18 mouse cellular contexts compared by ENCODE assay signal in genomic region chr12:34797389-34797788, GRCm38 (mm10).
A peak's percentile ranks its signal among the peaks of the same experiment; 100 is the strongest.
DNase-seq lines count a peak whose midpoint lies in the region; ATAC-seq and TF ChIP-seq lines count a peak whose summit lies in the region.
"Had no signal": no experiment of that assay in that cellular context is flagged by ENCODE, and none has a peak within 500 bp of the region (broad histone marks: within the 10 kb centered on the region; RNA-seq: fewer than 3 reads in every experiment).

No protein-coding gene starts in this region.

- ATAC-seq in forebrain, embryonic 14.5 days, result no peak
- ATAC-seq in forebrain, embryonic 15.5 days (replicated peaks), result no peak
- no peak for ATAC-seq in heart, postnatal 0 days (ENCODE audit: insufficient read depth, low read depth)
- no peak for ATAC-seq in heart, embryonic 12.5 days (ENCODE audit: insufficient number of reproducible peaks, low FRiP score)
- no peak for ATAC-seq in intestine, postnatal 0 days
- ATAC-seq: forebrain, embryonic 16.5 days; hindbrain, postnatal 0 days had no signal

- DNase-seq in forebrain, embryonic 14.5 days (ENCODE audit: low spot score), result peak; percentile 42
- DNase-seq in heart, postnatal 0 days (ENCODE audit: low spot score), result peak; percentile 55
- DNase-seq in lung, postnatal 25 days (ENCODE audit: low spot score), result peak; percentile 18
- no peak for DNase-seq in lung, adult 18-20 months
- DNase-seq: adrenal gland, postnatal 10 days; cerebellum, adult 18-20 months; cerebellum, adult 9-11 months; cerebellum, postnatal 36 days; gastrocnemius, postnatal 10 days had no signal

- no peak overlapping the region for H3K4me2 ChIP-seq in forebrain, embryonic 14.5 days (ENCODE audit: low read length)
- H3K4me2 ChIP-seq in forebrain, embryonic 15.5 days (replicated peaks), result no peak overlapping the region
- no peak overlapping the region for H3K4me2 ChIP-seq in heart, postnatal 0 days (ENCODE audit: low read depth, low read length)
- no peak overlapping the region for H3K4me2 ChIP-seq in heart, embryonic 12.5 days
- no peak overlapping the region for H3K4me2 ChIP-seq in intestine, postnatal 0 days (replicated peaks; ENCODE audit: low read depth)
- H3K4me2 ChIP-seq: embryonic facial prominence, embryonic 13.5 days; heart, embryonic 11.5 days; hindbrain, embryonic 13.5 days had no signal

- H3K4me3 ChIP-seq in forebrain, embryonic 14.5 days (ENCODE audit: low read depth, low read length), result no peak overlapping the region
- H3K4me3 ChIP-seq in forebrain, embryonic 15.5 days, result no peak overlapping the region
- no peak overlapping the region for H3K4me3 ChIP-seq in heart, postnatal 0 days (ENCODE audit: low read depth, low read length)
- no peak overlapping the region for H3K4me3 ChIP-seq in heart, embryonic 12.5 days
- H3K4me3 ChIP-seq in brown adipose tissue, adult 24 weeks (ENCODE audit: insufficient read depth, low read depth, low read length), result no peak overlapping the region
- H3K4me3 ChIP-seq in intestine, postnatal 0 days (ENCODE audit: low read depth, low read length), result no peak overlapping the region
- H3K4me3 ChIP-seq: embryonic facial prominence, embryonic 13.5 days; hindbrain, embryonic 13.5 days had no signal

- no peaks in the 10 kb centered on the region for H3K27me3 ChIP-seq in forebrain, embryonic 14.5 days (replicated peaks; ENCODE audit: control insufficient read depth, insufficient read depth, low read length)
- no peaks in the 10 kb centered on the region for H3K27me3 ChIP-seq in forebrain, embryonic 15.5 days
- H3K27me3 ChIP-seq in heart, postnatal 0 days (ENCODE audit: control insufficient read depth, insufficient read depth, low read length), result no peaks in the 10 kb centered on the region
- no peaks in the 10 kb centered on the region for H3K27me3 ChIP-seq in heart, embryonic 12.5 days (replicated peaks)
- H3K27me3 ChIP-seq in intestine, postnatal 0 days (replicated peaks; ENCODE audit: control insufficient read depth, insufficient read depth, low read length), result no peaks in the 10 kb centered on the region
- H3K27me3 ChIP-seq: embryonic facial prominence, embryonic 13.5 days; hindbrain, embryonic 13.5 days had no signal

- no peak overlapping the region for H3K27ac ChIP-seq in forebrain, embryonic 14.5 days (ENCODE audit: low read depth, low read length)
- H3K27ac ChIP-seq in forebrain, embryonic 15.5 days (replicated peaks), result no peak overlapping the region
- peak overlapping the region; percentile 34; the same call in 1 of the 2 replicates for H3K27ac ChIP-seq in heart, postnatal 0 days (ENCODE audit: low read depth)
- no peak overlapping the region for H3K27ac ChIP-seq in heart, embryonic 12.5 days (ENCODE audit: poor library complexity, severe bottlenecking)
- H3K27ac ChIP-seq in brown adipose tissue, adult 24 weeks (replicated peaks; ENCODE audit: low read depth, low read length), result peak overlapping the region; percentile 41
- no peak overlapping the region for H3K27ac ChIP-seq in intestine, postnatal 0 days (ENCODE audit: low read depth, low read length)
- H3K27ac ChIP-seq: embryonic facial prominence, embryonic 13.5 days; hindbrain, embryonic 13.5 days; hindbrain, postnatal 0 days had no signal

- no peaks in the 10 kb centered on the region for H3K4me1 ChIP-seq in forebrain, embryonic 14.5 days (ENCODE audit: control insufficient read depth, insufficient read depth, low read length)
- peaks cover 3% of the 10 kb centered on the region; the same call in 1 of the 2 replicates for H3K4me1 ChIP-seq in forebrain, embryonic 15.5 days
- peaks cover 18% of the 10 kb centered on the region for H3K4me1 ChIP-seq in heart, postnatal 0 days (ENCODE audit: control insufficient read depth, insufficient read depth)
- 0 out of 2 replicates have a peak, but pooled peaks cover 5% of the 10 kb centered on the region for H3K4me1 ChIP-seq in heart, embryonic 12.5 days (replicated peaks)
- peaks cover 3% of the 10 kb centered on the region; the same call in 1 of the 2 replicates for H3K4me1 ChIP-seq in brown adipose tissue, adult 24 weeks (ENCODE audit: control insufficient read depth, insufficient read depth, insufficient read length, low read length)
- no peaks in the 10 kb centered on the region for H3K4me1 ChIP-seq in intestine, postnatal 0 days (replicated peaks; ENCODE audit: control insufficient read depth, insufficient read depth, low read length)
- H3K4me1 ChIP-seq: hindbrain, embryonic 13.5 days had no signal

- WGBS in forebrain, embryonic 14.5 days, result 57% methylated on average over 2 of the region's 2 CpGs
- WGBS in forebrain, embryonic 15.5 days, result 60% methylated on average over 2 of the region's 2 CpGs
- 28% methylated on average over 2 of the region's 2 CpGs for WGBS in heart, postnatal 0 days
- 63% methylated on average over 2 of the region's 2 CpGs for WGBS in heart, embryonic 12.5 days
- WGBS in intestine, postnatal 0 days, result 64% methylated on average over 2 of the region's 2 CpGs

- no peaks in the 10 kb centered on the region for H3K9me3 ChIP-seq in forebrain, embryonic 14.5 days (replicated peaks; ENCODE audit: control insufficient read depth, low read length)
- no peaks in the 10 kb centered on the region for H3K9me3 ChIP-seq in forebrain, embryonic 15.5 days
- H3K9me3 ChIP-seq in heart, postnatal 0 days (replicated peaks; ENCODE audit: control insufficient read depth, low read length), result no peaks in the 10 kb centered on the region
- H3K9me3 ChIP-seq in heart, embryonic 12.5 days (replicated peaks), result no peaks in the 10 kb centered on the region
- no peaks in the 10 kb centered on the region for H3K9me3 ChIP-seq in intestine, postnatal 0 days (ENCODE audit: control insufficient read depth)
- H3K9me3 ChIP-seq: embryonic facial prominence, embryonic 13.5 days; hindbrain, embryonic 13.5 days had no signal

- TF ChIP-seq CTCF in heart, postnatal 0 days (IDR thresholded peaks at IDR 0.05; ENCODE audit: low read depth), result no peak
- TF ChIP-seq CTCF in intestine, postnatal 0 days (IDR thresholded peaks at IDR 0.05; ENCODE audit: low read depth), result no peak

- no peak for TF ChIP-seq EP300 in heart, postnatal 0 days (IDR thresholded peaks at IDR 0.05; ENCODE audit: low read depth)

- no peaks in the 10 kb centered on the region for H3K36me3 ChIP-seq in forebrain, embryonic 14.5 days (ENCODE audit: control insufficient read depth, insufficient read depth, low read length)
- H3K36me3 ChIP-seq in forebrain, embryonic 15.5 days, result no peaks in the 10 kb centered on the region
- no peaks in the 10 kb centered on the region for H3K36me3 ChIP-seq in heart, postnatal 0 days (replicated peaks; ENCODE audit: control insufficient read depth, insufficient read depth, low read length)
- H3K36me3 ChIP-seq in heart, embryonic 12.5 days, result no peaks in the 10 kb centered on the region
- H3K36me3 ChIP-seq in intestine, postnatal 0 days (ENCODE audit: control insufficient read depth, insufficient read depth), result no peaks in the 10 kb centered on the region
- H3K36me3 ChIP-seq: embryonic facial prominence, embryonic 13.5 days; hindbrain, embryonic 13.5 days had no signal

- no peak overlapping the region for H3K9ac ChIP-seq in forebrain, embryonic 14.5 days (ENCODE audit: low read length)
- H3K9ac ChIP-seq in forebrain, embryonic 15.5 days (replicated peaks), result no peak overlapping the region
- no peak overlapping the region for H3K9ac ChIP-seq in heart, postnatal 0 days (replicated peaks; ENCODE audit: low read depth, low read length)
- no peak overlapping the region for H3K9ac ChIP-seq in heart, embryonic 12.5 days
- H3K9ac ChIP-seq in intestine, postnatal 0 days (ENCODE audit: low read depth, low read length), result no peak overlapping the region
- H3K9ac ChIP-seq: embryonic facial prominence, embryonic 13.5 days; hindbrain, embryonic 13.5 days had no signal

Comparison
In these comparisons a context has a peak if more than half of its experiments do, and no peak if none do; other contexts are left out.
1. DNase-seq: peak in forebrain, embryonic 14.5 days (single experiment), heart, postnatal 0 days (single experiment) and lung, postnatal 25 days (single experiment); none in lung, adult 18-20 months (0 of 2).
2. H3K27ac ChIP-seq: peak in heart, postnatal 0 days (single experiment) and brown adipose tissue, adult 24 weeks (single experiment); none in forebrain, embryonic 14.5 days (single experiment), forebrain, embryonic 15.5 days (single experiment), heart, embryonic 12.5 days (single experiment) and intestine, postnatal 0 days (single experiment).